Mouse (Mus musculus) stomach, postnatal 0 days (tissue): ENCODE results near the gene Hist1h2bk.

Source experiments
- CTCF ChIP-seq: IDR thresholded peaks from 2 replicates; pipeline ENCODE4 v1.5.1; 2016; ENCODE audit warnings: antibody characterized with exemption, low read depth, mild to moderate bottlenecking, moderate library complexity
- EP300 ChIP-seq: optimal IDR thresholded peaks from 2 replicates; pipeline ENCODE3; 2016; ENCODE audit warnings: antibody characterized with exemption

GRCm38 (mm10) chr13:22013716-22014115 lies 22.0 kb upstream of the Hist1h2bk start:
- TF ChIP-seq CTCF (no peak), EP300 (no peak)
